Mouse (Mus musculus): ENCODE data around the gene Gm19668.
A peak's percentile ranks its signal among the peaks of the same experiment; 100 is the strongest.
"Not testable (repeated sequence)": the region's sequence is repeated elsewhere in the genome, so short reads cannot be mapped to it uniquely, and the experiment has no call there.

Gm19668 gene

DNA sequence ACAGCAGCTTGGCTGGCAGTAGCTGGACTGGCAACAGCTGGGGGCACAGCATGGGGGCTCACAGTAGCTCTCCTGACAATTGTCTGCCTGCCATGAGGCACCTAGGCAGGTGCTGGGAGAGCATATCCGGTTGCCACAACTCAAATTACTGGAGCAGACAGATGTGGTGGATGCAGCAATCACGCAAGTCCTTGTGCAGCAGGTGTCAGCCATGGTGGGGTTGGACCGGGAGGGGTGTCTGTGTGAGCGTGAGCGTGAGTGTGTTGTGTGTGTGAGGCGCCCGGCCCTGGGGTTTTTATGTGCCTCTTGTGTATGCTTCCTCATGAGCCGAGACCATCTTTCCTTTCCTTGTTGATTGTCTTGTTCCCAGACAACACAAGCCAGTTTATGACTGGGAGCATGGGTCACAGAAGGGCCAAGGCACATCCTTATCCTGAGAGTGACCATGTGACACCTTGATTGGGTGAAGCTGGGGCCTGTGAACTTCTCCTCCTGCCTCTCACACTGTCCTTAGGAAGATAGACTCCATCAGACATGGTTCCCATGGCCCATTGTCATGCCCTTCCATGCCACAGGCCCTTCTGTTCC lies at the start of gene Gm19668:
Gene Gm19668 (minus strand): TSS at position 213 of the 588 bp plus-strand sequence.
- no peak for DNase-seq

DNA sequence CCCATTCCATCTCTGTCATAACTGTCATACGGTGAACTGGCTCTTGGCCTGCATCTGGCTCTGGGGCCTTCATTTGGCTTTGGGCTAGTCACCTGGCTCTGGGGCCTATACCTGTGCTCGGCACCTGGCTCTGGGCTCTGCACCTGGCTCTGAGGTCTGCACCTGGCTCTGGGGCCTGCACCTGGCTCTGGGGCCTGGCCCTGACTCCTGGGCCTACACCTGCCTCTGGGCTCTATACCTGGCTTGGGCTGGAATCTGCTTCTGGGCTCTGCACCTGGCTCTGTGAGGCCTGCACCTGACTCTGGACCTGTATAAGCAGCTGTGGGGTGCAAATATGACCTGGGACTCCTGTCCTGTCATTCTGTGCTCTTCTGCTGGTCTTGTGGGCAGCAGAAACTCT lies 48.6 kb upstream of the Gm19668 start:
- no peak for DNase-seq

DNA sequence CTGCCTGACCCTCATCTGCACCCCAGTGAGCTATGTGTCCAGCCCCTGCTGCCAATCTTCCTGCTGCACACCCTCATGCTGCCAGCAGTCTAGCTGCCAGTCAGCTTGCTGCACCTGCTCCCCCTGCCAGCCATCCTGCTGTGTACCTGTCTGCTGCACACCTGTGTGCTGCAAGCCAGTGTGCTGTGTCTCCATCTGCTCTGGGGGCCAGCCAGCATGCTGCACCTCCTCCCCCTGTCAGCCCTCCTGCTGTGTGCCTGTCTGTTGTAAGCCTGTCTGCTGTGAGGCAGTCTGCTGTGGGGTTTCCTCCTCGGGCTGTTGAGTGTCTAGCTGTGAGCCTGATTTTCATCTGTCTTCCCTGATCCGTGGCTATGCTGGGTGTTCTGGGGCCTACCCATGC lies 48.0 kb upstream of the Gm19668 start:
- DNase-seq, result no peak

DNA sequence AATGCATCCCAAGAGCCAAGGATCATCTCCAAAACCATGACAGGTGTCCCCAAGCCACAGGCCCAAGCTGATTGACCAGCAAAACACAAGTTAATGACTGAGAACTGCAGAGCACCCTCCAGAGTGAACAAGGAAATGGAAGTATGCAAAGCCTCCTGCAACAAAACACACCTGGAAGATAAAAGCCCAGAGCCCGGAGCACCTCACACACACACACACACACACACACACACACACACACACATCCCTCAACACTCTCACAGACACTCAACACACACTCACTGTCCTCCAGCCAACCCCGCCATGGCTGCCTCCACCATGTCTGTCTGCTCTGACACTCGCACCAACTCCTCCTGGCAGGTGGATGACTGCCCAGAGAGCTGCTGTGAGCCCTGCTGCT lies 47.6 kb upstream of the Gm19668 start, which contains the start of gene Gm36176:
Gene Gm36176 (plus strand): TSS at position 301 of the 400 bp plus-strand sequence.
- no peak for DNase-seq

DNA sequence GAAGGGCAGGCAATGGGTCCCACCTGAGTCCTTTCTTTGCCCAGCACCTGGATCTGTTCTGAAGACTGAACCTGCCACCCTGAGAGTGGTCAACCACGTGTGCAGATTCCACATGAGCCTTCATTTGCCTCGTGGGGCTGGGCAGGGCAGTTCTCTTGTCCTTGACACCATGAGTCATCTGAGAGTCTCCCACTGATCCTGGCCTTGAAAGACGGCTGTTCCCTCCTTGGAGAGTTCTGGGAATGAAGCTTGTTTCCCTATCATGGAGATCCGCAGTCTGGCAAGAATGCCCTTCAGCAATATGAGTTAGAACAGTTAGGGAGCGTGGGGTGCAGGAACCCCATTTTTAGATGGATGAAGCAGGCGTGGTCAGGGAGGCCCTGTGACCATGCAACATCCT lies 40.1 kb upstream of the Gm19668 start:
- no peak for DNase-seq

DNA sequence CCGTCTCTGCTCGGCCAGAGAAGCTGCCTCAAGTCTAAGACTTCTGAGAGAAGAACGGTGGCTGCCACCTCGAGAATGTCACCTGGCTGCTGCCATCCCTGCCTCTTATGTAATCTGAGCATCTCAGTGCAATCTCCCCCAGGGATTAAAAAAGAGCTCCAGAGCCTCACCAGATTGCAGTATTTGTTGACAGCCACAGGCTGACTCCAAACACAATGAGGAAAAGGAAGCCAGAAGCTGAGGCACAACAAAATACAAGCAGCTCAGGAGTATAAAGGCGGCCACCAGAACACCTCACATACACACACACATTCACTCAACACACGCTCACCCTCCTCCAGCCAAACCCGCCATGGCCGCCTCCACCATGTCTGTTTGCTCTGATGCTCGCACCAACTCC lies 36.7 kb upstream of the Gm19668 start, which contains the start of gene Krtap10-10:
Gene Krtap10-10 (plus strand): TSS at position 301 of the 400 bp plus-strand sequence.
- DNase-seq, result no peak

DNA sequence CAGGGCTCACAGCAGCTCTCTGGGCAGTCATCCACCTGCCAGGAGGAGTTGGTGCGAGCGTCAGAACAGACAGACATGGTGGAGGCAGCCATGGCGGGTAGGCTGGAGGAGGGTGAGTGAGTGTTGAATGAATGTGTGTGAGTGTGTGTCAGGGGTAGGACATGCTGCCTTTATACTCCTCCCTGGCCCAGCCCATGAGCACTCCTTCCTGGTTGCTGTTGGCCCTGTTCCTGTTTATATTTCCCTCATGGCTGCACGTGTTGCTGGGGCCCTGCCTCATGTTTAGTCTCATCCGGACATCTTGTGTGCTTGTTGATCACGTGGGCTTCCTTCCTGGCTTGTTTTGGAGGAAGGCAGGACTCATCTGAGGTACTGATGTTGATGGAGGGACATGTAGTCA lies 28.0 kb upstream of the Gm19668 start, which contains the start of gene Krtap10-4:
Gene Krtap10-4 (minus strand): TSS at position 145 of the 400 bp plus-strand sequence.
- no peak for DNase-seq

DNA sequence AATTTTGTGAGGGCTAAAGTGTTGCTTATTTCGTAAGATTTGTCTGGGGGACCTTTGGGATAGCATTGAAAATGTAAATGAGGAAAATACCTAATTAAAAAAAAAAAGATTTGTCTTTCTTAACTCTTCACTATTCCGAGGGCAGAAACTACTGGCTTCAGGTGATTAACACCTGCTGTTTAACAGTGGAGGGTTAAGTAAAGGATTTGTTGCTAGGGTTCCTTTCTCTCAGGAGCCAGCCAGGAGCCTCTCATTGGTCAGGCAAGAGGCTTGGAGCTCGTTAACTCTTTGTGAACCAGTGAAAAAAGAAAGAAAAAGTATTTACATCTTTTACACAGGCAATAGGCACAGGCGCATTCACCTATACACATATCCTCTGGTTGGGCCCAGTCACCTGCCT lies 20.3 kb upstream of the Gm19668 start:
- DNase-seq, result no peak

DNA sequence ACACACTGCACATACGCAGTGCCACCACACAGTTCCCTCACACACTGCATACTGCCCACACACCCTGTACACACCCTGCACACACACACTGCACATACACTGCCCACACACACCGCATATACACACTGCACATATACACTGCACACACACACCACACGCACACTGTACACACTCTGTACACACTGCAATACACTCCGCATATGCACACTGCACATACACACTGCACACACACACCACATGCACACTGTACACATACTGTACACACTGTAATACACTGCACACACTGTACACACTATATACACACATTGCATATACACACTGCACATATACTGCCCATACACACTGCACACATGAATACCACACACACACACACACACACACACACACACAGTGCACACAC lies 19.6 kb upstream of the Gm19668 start:
- no peak for DNase-seq

DNA sequence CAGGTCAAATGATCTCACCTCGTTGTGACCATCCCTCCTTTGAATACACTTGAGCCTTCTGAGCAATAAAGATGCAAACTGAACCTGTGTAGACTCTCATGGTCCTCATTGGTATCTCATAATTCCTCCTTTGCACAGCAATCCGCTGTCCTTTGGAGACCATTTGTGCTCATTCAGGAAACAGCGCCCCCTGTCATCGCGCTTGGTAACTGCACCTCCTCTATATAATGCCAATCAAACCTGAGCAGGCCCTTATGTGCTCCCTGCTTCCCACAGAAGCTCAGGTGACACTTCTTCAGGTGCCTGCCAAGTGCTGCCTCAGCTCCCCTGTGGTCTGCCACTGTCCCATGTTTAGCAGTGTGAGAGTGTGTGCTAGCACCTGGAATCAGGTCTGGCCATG lies 16.6 kb upstream of the Gm19668 start:
- DNase-seq, result peak; percentile 31 to 55

DNA sequence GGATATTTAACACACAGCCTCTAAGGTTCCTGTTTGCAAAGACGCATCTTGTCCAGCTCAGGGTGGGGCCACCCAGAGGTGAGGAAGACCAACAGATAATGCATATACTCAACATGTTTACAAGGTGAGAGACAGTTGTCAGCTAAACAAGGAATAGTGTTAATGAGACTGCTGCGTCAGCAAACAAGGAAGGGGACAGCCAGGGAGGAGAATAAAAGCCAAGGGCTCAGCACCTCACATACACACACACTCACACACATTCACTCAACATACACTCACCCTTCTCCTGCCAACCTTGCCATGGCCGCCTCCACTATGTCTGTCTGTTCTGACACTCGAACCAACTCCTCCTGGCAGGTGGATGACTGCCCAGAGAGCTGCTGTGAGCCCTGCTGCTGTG lies 15.4 kb upstream of the Gm19668 start, which contains the start of gene Gm2696:
Gene Gm2696 (plus strand): TSS at position 301 of the 400 bp plus-strand sequence.
- no peak for DNase-seq

DNA sequence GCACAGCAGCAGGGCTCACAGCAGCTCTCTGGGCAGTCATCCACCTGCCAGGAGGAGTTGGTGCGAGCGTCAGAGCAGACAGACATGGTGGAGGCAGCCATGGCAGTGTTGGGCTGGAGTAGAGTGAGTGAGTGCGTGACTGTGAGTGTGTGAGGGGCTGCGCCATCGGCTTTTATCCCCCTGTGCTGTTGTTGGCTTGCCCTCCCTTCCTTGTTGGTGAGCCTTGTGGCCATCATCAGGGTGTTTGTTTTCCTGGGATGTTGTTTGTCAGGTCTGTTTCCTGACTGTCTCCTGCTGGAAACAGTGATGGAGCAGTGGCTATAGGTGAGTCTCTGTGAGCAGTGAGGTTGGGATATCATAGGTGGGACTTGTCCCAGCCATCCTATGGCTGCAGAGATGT lies 12.8 kb upstream of the Gm19668 start, which contains the start of gene Gm9507:
Gene Gm9507 (minus strand): TSS at position 101 of the 400 bp plus-strand sequence.
- DNase-seq, result no peak

DNA sequence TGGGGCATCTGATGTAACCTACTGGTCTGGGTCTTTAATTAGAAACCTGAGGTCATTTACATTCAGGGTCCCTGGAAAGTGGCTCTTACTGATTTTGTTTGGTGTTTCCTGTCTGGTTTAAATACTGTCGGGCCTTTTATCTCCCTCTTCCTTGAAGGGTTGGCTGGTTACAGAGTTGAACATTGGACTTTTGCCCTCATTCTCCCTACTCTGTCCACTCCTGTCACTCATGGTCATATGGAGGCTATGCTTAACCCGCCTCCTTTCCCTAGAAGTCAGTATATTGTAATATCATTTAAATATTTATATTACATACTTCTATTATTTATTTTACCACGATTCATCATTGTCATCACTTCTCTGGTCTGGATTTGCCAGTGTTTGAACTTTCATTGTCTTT lies 5.2 kb upstream of the Gm19668 start:
- no peak for DNase-seq

DNA sequence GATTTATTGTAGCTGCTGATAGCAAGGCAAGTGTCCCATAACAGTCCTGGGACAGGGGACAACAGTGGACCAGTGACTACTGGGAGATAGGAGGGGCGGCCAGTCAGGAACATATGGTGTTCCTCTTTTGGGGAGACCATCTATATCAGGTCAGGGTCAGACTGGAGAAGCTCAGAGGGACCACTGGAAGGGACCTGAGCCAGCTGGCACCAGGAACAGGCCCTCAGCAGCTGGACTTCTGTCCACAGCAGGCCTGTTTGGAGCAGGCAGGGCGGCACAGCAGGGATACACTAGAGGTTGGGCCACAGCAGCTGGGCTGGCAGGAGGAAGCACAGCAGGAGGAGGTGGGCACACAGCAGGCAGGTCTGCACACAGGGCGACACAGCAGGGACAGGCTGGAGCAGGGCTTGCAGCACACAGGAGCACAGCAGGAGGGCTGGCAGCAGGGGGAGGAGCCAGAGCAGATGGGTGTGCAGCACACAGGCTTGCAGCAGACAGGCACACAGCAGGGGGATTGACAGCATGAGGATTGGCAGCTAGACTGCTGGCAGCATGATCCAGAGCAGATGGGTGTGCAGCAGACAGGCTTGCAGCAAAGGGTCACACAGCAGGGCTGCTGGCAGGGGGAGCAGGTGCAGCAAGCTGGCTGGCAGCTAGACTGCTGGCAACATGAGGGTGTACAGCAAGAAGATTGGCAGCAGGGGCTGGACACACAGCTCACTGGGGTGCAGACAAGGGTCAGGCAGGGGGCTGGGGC lies 591 bp downstream of the Gm19668 start:
- peak; percentile 17 to 24 for DNase-seq

DNA sequence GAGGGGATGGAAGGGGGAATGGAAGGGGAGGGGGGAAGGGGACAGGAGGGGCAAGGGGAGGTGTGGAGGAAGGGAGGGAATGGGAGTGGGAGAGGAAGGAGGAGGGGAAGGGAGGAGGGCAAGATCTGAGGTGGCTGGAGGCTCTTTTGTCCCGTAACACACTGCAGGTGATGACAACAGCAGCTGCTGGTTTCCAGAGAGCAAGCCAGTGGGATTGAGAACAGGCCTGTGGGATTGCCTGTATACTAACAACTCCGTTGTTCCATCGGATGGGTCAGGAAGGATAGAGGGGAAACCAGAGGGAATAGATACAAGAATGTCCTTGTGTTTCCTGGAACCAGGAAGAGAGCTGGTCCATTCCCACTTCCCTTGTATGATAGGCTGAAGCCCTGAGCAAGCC lies 1.3 kb downstream of the Gm19668 start:
- DNase-seq, result no peak

DNA sequence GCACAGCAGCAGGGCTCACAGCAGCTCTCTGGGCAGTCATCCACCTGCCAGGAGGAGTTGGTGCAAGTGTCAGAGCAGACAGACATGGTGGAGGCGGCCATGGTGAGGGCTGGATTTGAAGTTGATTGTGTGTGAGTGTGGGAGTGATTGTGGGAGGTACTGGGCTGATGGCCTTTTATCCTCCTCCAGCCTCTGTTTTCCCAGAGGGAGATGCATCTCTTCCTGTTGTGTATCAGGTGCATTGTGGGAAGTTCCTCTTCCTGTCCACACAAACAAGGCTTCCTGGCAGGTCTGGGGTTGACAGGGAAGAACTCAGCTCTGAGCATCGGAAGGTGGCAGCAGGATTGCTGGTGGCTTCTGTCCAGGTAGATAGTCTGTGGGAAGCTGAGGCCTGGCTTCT lies 4.0 kb downstream of the Gm19668 start, which contains the start of gene Gm9639:
Gene Gm9639 (minus strand): TSS at position 101 of the 400 bp plus-strand sequence.
- no peak for DNase-seq

DNA sequence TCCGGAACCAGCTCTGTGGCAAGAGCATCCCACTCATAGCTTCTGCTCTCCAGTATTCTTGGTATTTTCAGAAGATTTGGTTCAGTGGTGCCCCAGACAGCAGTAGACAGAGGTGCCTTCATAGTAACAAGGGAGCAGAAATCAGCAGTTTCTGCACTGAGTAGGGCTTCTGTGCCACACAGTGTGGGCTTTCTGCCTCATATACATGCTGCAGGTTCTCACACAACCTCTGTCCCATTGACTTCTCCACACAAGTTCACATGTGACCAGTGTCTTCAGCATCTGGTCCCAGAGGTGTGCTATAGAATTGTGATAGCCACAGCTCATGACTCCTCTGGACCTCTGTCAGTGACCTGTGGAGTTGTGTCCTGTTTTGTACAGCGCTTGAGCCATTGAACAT lies 10.3 kb downstream of the Gm19668 start:
- no peak for DNase-seq

DNA sequence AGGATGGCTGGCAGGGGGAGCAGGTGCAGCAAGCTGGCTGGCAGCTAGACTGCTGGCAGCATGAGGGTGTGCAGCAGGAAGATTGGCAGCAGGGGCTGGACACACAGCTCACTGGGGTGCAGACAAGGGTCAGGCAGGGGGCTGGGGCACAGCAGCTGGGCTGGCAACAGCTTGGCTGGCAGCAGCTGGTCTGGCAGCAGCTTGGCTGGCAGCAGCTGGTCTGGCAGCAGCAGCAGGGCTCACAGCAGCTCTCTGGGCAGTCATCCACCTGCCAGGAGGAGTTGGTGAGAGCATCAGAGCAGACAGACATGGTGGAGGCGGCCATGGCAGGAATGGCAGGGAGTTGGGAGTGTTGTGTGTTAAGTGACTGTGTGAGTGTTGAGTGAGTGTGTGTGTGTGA lies 11.1 kb downstream of the Gm19668 start, which contains the start of gene Gm7137:
Gene Gm7137 (minus strand): TSS at position 325 of the 400 bp plus-strand sequence.
- not testable (repeated sequence) for DNase-seq

DNA sequence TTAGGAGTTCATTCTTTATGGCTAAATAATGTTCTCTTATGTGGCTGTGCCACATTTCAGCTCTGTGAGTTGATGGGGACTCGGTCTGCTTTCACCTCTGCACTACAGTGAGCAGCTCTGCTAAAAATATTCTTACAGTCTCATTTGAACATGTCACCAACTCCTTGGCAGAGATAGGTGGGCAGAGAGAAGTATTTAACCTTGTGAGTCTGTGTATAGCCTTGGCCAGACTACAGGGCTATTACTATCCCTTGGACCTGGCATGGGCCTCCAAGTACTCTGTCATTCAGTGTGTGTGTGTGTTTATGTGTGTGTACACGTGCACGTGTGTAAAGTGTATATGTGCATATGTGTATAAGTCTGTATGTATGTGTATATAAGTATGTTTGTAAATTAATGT lies 15.5 kb downstream of the Gm19668 start:
- DNase-seq, result not testable (repeated sequence)

DNA sequence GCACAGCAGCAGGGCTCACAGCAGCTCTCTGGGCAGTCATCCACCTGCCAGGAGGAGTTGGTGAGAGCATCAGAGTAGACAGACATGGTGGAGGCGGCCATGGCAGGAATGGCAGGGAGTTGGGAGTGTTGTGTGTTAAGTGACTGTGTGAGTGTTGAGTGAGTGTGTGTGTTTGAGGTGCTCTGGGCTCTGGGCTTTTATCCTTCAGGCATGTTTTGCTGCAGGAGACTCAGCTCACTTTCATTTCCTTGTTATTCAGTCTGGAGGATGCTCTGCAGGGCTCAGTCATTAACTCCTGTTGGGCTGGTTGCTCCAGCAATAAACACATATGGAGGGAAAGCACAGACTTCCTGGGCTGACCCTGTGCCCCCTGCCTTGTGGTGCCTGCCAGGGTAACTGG lies 16.5 kb downstream of the Gm19668 start, which contains the start of gene Gm3250:
Gene Gm3250 (minus strand): TSS at position 101 of the 400 bp plus-strand sequence.
- not testable (repeated sequence) for DNase-seq

DNA sequence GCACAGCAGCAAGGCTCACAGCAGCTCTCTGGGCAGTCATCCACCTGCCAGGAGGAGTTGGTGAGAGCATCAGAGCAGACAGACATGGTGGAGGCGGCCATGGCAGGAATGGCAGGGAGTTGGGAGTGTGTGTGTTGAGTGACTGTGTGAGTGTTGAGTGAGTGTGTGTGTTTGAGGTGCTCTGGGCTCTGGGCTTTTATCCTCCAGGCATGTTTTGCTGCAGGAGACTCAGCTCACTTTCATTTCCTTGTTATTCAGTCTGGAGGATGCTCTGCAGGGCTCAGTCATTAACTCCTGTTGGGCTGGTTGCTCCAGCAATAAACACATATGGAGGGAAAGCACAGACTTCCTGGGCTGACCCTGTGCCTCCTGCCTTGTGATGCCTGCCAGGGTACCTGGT lies 22.1 kb downstream of the Gm19668 start, which contains the start of gene Gm7138:
Gene Gm7138 (minus strand): TSS at position 101 of the 400 bp plus-strand sequence.
- not testable (repeated sequence) for DNase-seq

DNA sequence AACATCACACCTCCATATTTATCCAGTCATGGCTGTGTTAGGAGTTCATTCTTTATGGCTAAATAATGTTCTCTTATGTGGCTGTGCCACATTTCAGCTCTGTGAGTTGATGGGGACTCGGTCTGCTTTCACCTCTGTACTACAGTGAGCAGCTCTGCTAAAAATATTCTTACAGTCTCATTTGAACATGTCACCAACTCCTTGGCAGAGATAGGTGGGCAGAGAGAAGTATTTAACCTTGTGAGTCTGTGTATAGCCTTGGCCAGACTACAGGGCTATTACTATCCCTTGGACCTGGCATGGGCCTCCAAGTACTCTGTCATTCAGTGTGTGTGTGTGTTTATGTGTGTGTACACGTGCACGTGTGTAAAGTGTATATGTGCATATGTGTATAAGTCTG lies 26.8 kb downstream of the Gm19668 start:
- DNase-seq, result not testable (repeated sequence)

DNA sequence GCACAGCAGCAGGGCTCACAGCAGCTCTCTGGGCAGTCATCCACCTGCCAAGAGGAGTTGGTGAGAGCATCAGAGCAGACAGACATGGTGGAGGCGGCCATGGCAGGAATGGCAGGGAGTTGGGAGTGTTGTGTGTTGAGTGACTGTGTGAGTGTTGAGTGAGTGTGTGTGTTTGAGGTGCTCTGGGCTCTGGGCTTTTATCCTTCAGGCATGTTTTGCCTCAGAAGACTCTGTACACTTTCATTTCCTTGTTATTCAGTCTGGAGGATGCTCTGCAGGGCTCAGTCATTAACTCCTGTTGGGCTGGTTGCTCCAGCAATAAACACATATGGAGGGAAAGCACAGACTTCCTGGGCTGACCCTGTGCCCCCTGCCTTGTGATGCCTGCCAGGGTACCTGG lies 27.7 kb downstream of the Gm19668 start, which contains the start of gene Gm3238:
Gene Gm3238 (minus strand): TSS at position 101 of the 400 bp plus-strand sequence.
- not testable (repeated sequence) for DNase-seq

All from kidney, postnatal 4 days (tissue).